Mouse (Mus musculus) forebrain, embryonic 15.5 days (tissue): Measurements from ENCODE around the gene Reep1. TPM values are rescaled to one million over a fixed set of nuclear protein-coding genes. Genes with fewer than 3 reads are reported as not detected.

ENCODE experiments used
- ATAC-seq: fragments of 200-750 bp; cut with Nextera tagmentation; replicated peaks from 2 replicates; pipeline ENCODE4 v1.8.0; 2017; ENCODE audit warnings: mild to moderate bottlenecking, moderate TSS enrichment, moderate library complexity
- H3K27ac ChIP-seq: fragments of 300-500 bp; sonication (generic); replicated peaks from 2 replicates; pipeline ENCODE4 v1.5.1; 2015; ENCODE audit warnings: mild to moderate bottlenecking, inconsistent platforms
- H3K27me3 ChIP-seq: fragments of 300-500 bp; sonication (generic); 2 replicates; pipeline ENCODE4 v1.6.1; 2015; ENCODE audit warnings: inconsistent platforms
- H3K36me3 ChIP-seq: fragments of 300-500 bp; sonication (generic); 2 replicates; pipeline ENCODE4 v1.6.1; 2015; ENCODE audit warnings: mild to moderate bottlenecking, inconsistent platforms
- H3K4me1 ChIP-seq: fragments of 300-500 bp; sonication (generic); 2 replicates; pipeline ENCODE4 v1.6.1; 2015; ENCODE audit warnings: inconsistent platforms
- H3K4me2 ChIP-seq: fragments of 300-500 bp; sonication (generic); replicated peaks from 2 replicates; pipeline ENCODE4 v1.6.1; 2015; ENCODE audit warnings: mild to moderate bottlenecking, inconsistent platforms
- H3K4me3 ChIP-seq: fragments of 300-500 bp; sonication (generic); 2 replicates; pipeline ENCODE4 v1.5.1; 2015; ENCODE audit warnings: mild to moderate bottlenecking, inconsistent platforms
- H3K9ac ChIP-seq: fragments of 300-500 bp; sonication (generic); replicated peaks from 2 replicates; pipeline ENCODE4 v1.6.1; 2015; ENCODE audit warnings: mild to moderate bottlenecking, inconsistent platforms
- H3K9me3 ChIP-seq: fragments of 300-500 bp; sonication (generic); 2 replicates; pipeline ENCODE4 v1.6.1; 2016; ENCODE audit warnings: inconsistent platforms
- WGBS: fragments of 180-500 bp; shearing (Covaris S2); methylation state at CpG from one replicate; pipeline ENCODE4 v1.1.7; 2015; ENCODE audit warnings: mixed read lengths; 5-methylcytosine and 5-hydroxymethylcytosine counted together
- polyA plus RNA-seq: library from polyadenylated mRNA; unstranded; fragments of >200 nt; fragmentation: Nextera tagmentation; extraction: Ambion mirVana; gene quantifications from 2 replicates; pipeline ENCODE4 v1.2.1, GENCODE M21; 2015

Reep1 gene
- polyA plus RNA-seq, 1 experiment from 2014 or later, result 188 TPM

DNA sequence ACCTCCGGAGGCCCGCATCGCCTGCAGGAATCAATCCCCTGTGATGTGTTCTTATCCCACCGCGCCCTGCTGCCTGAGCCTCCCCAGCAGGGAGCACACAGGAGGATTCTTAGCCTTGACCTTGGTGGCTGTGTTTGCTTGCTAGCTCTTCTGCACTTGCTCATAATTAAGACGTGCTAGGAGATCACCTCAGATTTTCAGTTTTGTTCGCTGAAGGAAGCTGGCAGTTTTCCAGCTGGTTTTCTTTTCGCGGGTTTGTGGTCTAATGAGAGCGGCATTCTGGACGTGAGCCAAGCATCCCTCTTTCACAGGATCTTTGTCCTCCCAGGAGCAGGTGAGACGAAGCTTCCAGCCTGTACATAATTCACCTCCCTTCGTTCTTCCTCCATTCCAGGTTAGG, 33.6 kb downstream of the Reep1 start:
- Histone ChIP-seq H3K4me3 (peak overlapping the region; percentile 12; the same call in 1 of the 2 replicates), H3K9me3 (no peaks in the 10 kb centered on the region), H3K36me3 (no peaks in the 10 kb centered on the region), H3K4me2 (peak overlapping the region; percentile 32), H3K27ac (peak overlapping the region; percentile 79), H3K4me1 (peaks cover 20% of the 10 kb centered on the region), H3K27me3 (no peaks in the 10 kb centered on the region), H3K9ac (0 out of 2 replicates have a peak overlapping the region, but pooled peaks have one; percentile 5)
- peak; percentile 53 for ATAC-seq
- WGBS, result 12% methylated on average over 13 of the region's 13 CpGs

DNA sequence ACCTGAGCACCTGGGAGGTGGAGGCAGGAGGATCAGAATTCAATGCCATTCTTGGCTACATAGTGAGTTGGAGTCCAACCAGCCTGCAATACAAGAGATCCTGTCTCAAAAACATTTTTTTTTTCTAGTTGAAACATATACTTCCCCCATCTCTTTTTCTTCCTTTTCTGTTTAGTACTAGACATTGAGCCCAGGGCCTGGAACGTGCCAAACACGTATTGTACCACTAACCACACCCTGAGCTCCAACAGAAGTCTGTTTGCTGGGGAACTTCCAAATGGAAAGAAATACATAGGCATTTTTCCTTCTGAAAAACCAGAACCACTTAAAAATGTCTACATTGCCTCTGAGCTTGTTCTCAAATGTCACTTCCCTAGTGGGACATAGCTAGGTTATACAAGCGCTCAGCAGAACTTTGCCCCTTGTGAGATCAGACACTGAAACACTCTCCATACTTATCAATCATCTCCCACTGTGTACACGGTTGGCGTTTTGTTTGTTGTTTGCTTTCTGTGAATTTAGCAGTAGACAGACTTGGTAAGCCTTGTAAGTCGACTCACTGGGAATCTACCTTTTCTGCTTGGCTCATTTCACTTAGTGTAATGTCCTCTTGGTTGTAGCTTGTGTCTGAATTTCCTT, 34.8 kb downstream of the Reep1 start:
- H3K4me3 ChIP-seq, result no peak overlapping the region
- no peaks in the 10 kb centered on the region for H3K27me3 ChIP-seq
- no peak overlapping the region for H3K27ac ChIP-seq
- H3K9me3 ChIP-seq, result no peaks in the 10 kb centered on the region
- H3K36me3 ChIP-seq, result no peaks in the 10 kb centered on the region
- no peak overlapping the region for H3K9ac ChIP-seq
- no peak for ATAC-seq
- H3K4me1 ChIP-seq, result peaks cover 20% of the 10 kb centered on the region
- 81% methylated on average over 6 of the region's 6 CpGs for WGBS
- H3K4me2 ChIP-seq, result no peak overlapping the region

DNA sequence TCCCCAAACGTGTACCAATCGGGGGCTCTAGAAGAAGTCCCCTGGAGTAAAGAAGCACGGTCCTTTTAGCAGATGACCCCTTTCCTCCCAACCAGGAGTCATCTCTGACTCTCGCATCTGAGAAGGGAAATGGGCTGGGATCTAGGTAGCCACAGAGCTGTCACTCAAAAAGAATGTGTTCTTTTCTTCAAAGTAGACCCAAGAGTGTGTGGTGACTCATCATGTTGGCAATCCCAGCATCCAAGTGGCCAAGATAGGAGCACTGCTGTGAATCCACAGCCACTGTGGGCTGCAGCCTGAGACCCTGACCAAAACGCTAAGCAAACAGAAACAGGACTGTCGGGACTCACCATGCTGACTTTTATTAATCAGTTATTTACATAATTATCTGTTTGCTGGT, 37.6 kb downstream of the Reep1 start:
- peaks cover 15% of the 10 kb centered on the region for H3K4me1 ChIP-seq
- H3K9me3 ChIP-seq, result no peaks in the 10 kb centered on the region
- H3K27me3 ChIP-seq, result no peaks in the 10 kb centered on the region
- no peak for ATAC-seq
- 82% methylated on average over 6 of the region's 6 CpGs for WGBS
- H3K27ac ChIP-seq, result no peak overlapping the region
- no peak overlapping the region for H3K9ac ChIP-seq
- H3K36me3 ChIP-seq, result no peaks in the 10 kb centered on the region
- H3K4me2 ChIP-seq, result no peak overlapping the region
- no peak overlapping the region for H3K4me3 ChIP-seq

DNA sequence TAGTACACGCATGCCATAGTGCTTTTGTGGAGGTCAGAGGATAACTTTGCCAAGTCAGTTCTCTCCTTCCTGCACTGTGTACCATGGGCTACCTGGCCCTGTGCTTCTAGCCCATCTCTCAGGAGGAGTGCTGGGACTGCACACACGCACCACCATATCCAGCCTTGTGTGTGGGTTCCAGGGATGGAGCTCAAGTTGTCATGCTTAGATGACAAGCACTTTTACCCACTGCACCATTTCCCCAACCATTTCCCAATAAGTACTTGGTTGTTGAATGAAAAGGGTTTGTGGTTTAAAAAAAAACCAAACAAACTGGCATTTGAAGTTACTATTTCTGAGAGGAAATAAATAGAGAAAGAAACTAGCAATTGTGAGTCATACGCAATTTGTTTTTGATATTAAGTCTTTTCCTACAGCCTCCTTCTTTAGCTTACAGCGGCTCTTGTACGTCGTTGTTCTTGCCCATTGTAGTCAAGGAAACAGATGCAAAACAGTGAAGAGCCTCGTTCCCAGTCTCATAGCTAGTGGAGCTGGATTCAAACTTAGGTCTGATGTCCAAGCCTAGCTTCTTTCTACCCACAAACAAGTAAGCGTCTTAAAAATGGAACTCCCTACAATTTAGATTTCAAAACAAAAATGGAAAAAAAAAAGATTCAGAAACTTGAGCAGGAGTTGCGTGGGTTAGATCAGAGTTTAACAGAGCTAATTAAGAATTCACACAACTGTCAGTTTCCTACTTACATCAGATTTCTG, 38.3 kb downstream of the Reep1 start:
- no peak overlapping the region for H3K4me2 ChIP-seq
- H3K27ac ChIP-seq, result no peak overlapping the region
- WGBS, result 67% methylated on average over 9 of the region's 9 CpGs
- no peak overlapping the region for H3K9ac ChIP-seq
- no peaks in the 10 kb centered on the region for H3K36me3 ChIP-seq
- ATAC-seq, result no peak
- no peaks in the 10 kb centered on the region for H3K27me3 ChIP-seq
- peaks cover 8% of the 10 kb centered on the region for H3K4me1 ChIP-seq
- H3K9me3 ChIP-seq, result no peaks in the 10 kb centered on the region
- H3K4me3 ChIP-seq, result no peak overlapping the region

DNA sequence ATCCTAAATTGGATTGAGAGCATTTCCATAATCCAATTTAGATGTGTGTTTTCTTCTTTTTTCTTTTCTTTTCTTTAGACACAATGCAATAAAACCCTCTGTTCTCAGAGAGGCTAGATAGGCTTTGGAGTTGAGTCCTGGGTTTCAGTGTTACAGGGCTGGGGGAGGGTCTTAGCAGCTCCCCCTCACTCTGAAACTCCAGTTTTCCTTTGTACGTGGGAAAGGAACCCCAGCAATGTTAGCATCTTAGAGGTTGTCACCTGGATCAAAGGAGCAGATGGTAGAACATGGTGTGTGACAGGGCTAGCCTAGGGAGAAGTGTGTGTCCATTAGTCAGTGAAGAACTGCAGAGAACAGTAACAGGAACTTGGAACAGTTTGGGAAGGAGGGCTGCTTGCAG, 38.9 kb downstream of the Reep1 start:
- Histone ChIP-seq H3K4me1 (peaks cover 2% of the 10 kb centered on the region; the same call in 1 of the 2 replicates), H3K4me3 (no peak overlapping the region), H3K9ac (no peak overlapping the region), H3K27ac (no peak overlapping the region), H3K27me3 (no peaks in the 10 kb centered on the region), H3K4me2 (no peak overlapping the region), H3K9me3 (no peaks in the 10 kb centered on the region), H3K36me3 (no peaks in the 10 kb centered on the region)
- 13% methylated on average over 1 of the region's 1 CpGs for WGBS
- ATAC-seq, result 0 out of 2 replicates have a peak, but pooled peaks have one; percentile 12

DNA sequence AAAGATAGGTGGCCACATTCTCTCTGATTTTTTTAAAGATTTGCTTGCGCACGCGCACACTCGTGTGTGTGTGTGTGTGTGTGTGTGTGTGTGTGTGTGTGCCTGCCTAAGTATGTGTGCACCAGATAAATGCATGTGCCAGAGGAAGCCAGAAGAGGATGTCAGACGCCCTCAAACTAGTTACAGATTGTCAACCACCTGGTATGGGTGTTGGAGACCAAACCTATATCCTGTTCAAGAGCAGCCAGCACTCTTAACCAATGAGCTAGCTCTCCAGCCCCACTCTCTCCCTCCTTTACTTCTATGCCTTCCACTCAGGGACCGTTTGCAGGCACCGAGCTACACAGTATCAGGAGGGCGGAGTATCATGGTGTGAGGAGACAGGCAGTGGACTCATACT, 39.5 kb downstream of the Reep1 start:
- Histone ChIP-seq H3K9ac (no peak overlapping the region), H3K36me3 (no peaks in the 10 kb centered on the region), H3K4me1 (no peaks in the 10 kb centered on the region), H3K4me2 (no peak overlapping the region), H3K9me3 (no peaks in the 10 kb centered on the region), H3K27me3 (no peaks in the 10 kb centered on the region), H3K27ac (no peak overlapping the region), H3K4me3 (no peak overlapping the region)
- WGBS, result 88% methylated on average over 8 of the region's 8 CpGs
- ATAC-seq, result no peak

DNA sequence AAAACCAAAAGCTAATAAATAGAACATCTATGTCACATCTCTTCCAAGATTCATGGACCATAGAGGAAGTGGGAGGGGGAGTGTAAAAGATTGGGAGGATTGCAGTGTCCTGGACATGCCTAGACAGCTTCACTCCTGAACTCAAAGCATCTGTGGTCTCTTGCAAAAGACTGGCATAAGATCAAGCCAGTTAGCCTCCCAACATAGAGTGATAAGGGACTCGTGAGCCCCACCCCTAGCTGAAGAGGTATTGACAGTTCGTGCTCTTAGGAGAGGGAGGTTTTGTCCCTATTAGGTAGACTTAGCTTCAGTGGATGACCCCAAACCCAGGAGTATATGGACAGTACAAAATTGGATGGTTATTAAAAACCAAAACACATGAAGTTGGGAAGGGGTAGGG, 44.2 kb downstream of the Reep1 start:
- 85% methylated on average over 2 of the region's 2 CpGs for WGBS
- no peaks in the 10 kb centered on the region for H3K27me3 ChIP-seq
- H3K9me3 ChIP-seq, result no peaks in the 10 kb centered on the region
- no peak overlapping the region for H3K4me3 ChIP-seq
- ATAC-seq, result no peak
- H3K4me2 ChIP-seq, result no peak overlapping the region
- no peaks in the 10 kb centered on the region for H3K36me3 ChIP-seq
- no peak overlapping the region for H3K27ac ChIP-seq
- peaks cover 19% of the 10 kb centered on the region for H3K4me1 ChIP-seq
- no peak overlapping the region for H3K9ac ChIP-seq

DNA sequence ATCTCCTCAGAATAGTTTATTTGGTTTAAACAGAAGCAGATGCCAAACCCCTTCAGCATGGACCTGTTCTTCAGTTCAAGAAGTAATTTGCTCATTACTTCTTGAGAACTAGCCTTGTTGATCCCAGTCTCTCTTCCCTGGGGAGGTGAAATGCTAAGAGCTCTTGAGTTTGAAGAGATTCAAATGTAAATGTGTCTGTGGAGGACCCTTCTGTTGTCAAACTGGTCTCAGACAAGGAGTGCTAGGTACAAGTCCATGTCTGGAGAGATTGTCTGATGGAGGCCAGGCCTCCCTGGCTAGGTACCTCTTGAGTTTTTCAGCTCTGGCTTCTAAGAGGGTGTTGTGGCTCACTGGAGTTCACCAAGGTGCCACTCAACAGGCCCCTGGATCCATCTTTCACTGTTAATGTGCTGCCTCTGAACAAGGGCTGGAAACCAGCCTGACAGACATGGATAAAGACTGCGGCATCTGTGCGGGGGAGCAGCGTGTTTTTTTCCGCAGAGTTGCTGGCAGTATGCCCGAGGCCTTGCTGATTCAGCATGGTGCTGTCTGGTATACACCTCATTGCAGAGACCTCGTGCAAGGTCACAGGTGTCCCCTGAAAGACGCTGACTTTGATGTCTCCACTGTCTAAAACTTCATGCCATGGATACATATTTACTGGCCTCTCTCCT, 45.6 kb downstream of the Reep1 start:
- peak; percentile 23; the same call in 1 of the 2 replicates for ATAC-seq
- Histone ChIP-seq H3K9me3 (no peaks in the 10 kb centered on the region), H3K9ac (no peak overlapping the region), H3K4me1 (peaks cover 26% of the 10 kb centered on the region), H3K4me2 (no peak overlapping the region), H3K27ac (peak overlapping the region; percentile 49), H3K27me3 (no peaks in the 10 kb centered on the region), H3K4me3 (no peak overlapping the region), H3K36me3 (0 out of 2 replicates have a peak, but pooled peaks cover 5% of the 10 kb centered on the region)
- WGBS, result 40% methylated on average over 7 of the region's 7 CpGs

DNA sequence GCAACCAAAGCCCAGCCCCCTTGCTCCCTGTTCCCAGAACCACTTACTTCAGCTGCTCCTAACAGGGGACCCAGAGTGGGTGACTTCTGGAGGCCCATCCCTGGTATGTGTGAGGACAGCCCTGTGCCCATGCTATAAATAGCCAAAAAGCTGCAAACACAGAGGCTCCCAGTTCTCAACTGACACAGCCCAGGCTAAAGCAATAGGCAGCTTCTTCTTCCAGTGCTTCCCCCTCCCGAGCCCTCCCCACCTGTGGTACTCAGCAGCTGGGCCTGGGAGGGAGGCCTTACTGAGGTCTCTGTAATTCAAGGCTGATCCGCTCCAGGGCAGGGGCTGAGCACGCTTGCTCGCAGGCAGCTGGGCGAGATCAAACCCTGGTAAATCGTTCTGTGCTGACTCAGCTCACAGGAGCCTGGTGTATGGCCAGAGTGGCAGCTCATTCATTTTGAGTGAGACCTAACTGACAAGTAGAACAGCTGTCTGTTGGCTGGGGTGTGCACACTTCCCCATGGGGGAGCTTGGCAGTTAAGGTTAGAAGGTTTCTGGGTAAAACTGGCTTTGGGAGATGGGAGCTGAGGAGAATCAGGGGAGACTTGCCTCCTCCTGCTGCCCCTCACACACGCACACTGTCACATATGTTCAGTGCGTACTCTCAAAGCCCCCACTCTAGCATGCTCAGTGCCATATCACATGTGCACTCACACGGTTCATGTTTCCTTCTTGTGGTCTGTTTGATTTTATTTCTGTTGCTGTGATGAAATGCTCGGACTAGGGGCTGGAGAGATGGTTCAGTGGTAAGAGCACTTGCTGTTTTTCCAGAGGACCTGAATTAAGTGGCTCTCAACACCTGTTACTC, 49.9 kb downstream of the Reep1 start:
- no peak overlapping the region for H3K4me3 ChIP-seq
- WGBS, result 54% methylated on average over 10 of the region's 10 CpGs
- no peak overlapping the region for H3K9ac ChIP-seq
- no peaks in the 10 kb centered on the region for H3K9me3 ChIP-seq
- peaks cover 26% of the 10 kb centered on the region for H3K4me1 ChIP-seq
- peaks cover 22% of the 10 kb centered on the region for H3K36me3 ChIP-seq
- H3K4me2 ChIP-seq, result no peak overlapping the region
- H3K27ac ChIP-seq, result peak overlapping the region; percentile 55
- peak; percentile 72 for ATAC-seq
- no peaks in the 10 kb centered on the region for H3K27me3 ChIP-seq

DNA sequence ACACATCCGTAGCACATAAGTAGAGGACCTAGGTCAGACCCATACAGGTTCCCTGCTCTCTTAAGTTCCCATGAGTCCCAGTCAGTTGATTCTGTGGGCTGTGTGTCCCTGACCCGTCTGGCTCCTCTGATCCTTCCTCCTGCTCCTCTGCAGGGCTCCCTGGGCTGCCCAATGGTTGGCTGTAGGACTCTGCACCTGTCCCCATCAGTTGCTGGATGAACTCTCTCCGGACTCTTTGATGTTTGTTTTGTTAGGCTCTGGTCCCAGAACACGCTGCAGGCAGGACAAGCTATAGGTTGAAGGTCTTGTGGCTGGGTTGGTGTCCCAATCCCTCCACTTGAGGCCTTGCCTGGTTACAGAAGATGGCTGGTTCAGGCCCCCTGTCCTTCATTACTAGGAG, 51.4 kb downstream of the Reep1 start:
- Histone ChIP-seq H3K4me2 (no peak overlapping the region), H3K27me3 (no peaks in the 10 kb centered on the region), H3K36me3 (peaks cover 24% of the 10 kb centered on the region), H3K9ac (no peak overlapping the region), H3K4me3 (no peak overlapping the region), H3K9me3 (no peaks in the 10 kb centered on the region), H3K4me1 (peaks cover 13% of the 10 kb centered on the region; the same call in 1 of the 2 replicates), H3K27ac (no peak overlapping the region)
- 87% methylated on average over 4 of the region's 4 CpGs for WGBS
- no peak for ATAC-seq

DNA sequence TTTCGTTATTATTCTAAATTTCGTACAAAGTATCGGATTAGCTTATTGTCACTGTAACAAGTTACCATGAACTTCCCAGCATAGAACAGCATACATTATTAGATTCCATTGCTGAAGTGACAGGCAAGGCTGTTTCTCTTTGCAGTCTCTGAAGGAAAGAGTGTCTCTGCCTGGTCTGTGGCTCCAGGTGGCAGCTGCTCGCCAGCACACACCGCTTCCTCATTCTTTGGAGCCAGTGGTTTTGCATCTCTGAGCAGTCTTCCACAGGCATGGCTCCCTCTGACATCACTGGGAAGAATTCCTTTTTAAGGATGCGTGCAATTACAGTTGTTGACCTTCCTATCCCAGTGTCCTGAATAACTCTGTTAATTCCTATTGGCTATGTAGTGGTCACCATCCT, 52.7 kb downstream of the Reep1 start:
- H3K9me3 ChIP-seq, result no peaks in the 10 kb centered on the region
- no peak overlapping the region for H3K4me3 ChIP-seq
- H3K4me2 ChIP-seq, result no peak overlapping the region
- 88% methylated on average over 6 of the region's 6 CpGs for WGBS
- H3K9ac ChIP-seq, result no peak overlapping the region
- H3K36me3 ChIP-seq, result peaks cover 25% of the 10 kb centered on the region
- no peak for ATAC-seq
- H3K4me1 ChIP-seq, result peaks cover 13% of the 10 kb centered on the region; the same call in 1 of the 2 replicates
- H3K27me3 ChIP-seq, result no peaks in the 10 kb centered on the region
- no peak overlapping the region for H3K27ac ChIP-seq
